Mouse (Mus musculus) erythroblast, embryonic 14.5 days (primary cell): ENCODE data around the gene Efcab9. TPM values are rescaled to one million over a fixed set of nuclear protein-coding genes. Genes with fewer than 3 reads are reported as not detected.

Experiments
- H3K27me3 ChIP-seq: 2 replicates; pipeline ENCODE4 v1.6.1; 2012; ENCODE audit warnings: inconsistent platforms; ENCODE audit not compliant: control insufficient read depth
- H3K36me3 ChIP-seq: 2 replicates; pipeline ENCODE4 v1.6.1; 2012; ENCODE audit warnings: mild to moderate bottlenecking, inconsistent platforms; ENCODE audit not compliant: control insufficient read depth
- H3K4me1 ChIP-seq: 2 replicates; pipeline ENCODE4 v1.6.1; 2012; ENCODE audit warnings: inconsistent platforms; ENCODE audit not compliant: control insufficient read depth
- H3K4me3 ChIP-seq: replicated peaks from 2 replicates; pipeline ENCODE3; 2012; ENCODE audit warnings: moderate library complexity, mild to moderate bottlenecking, inconsistent platforms
- H3K9me3 ChIP-seq: 2 replicates; pipeline ENCODE4 v1.6.1; 2012; ENCODE audit warnings: low read length, inconsistent platforms, mixed read lengths; ENCODE audit not compliant: control insufficient read depth
- GATA1 ChIP-seq: IDR thresholded peaks from 2 replicates; pipeline ENCODE4 v1.6.1; 2012; ENCODE audit warnings: low read length, inconsistent platforms, mixed read lengths
- TAL1 ChIP-seq: IDR thresholded peaks from 3 replicates; pipeline ENCODE4 v1.6.1; 2012; ENCODE audit warnings: low read length, inconsistent platforms, mixed read lengths
- polyA plus RNA-seq: library from polyadenylated mRNA; stranded (reverse); fragments of >175 nt; gene quantifications from 2 replicates; pipeline ENCODE4 v1.2.3, GENCODE M21; 2012

Efcab9 gene
- polyA plus RNA-seq, 1 experiment: not detected

- no peaks in the 10 kb centered on the region for H3K9me3 ChIP-seq
- no peak for TF ChIP-seq GATA1
- TF ChIP-seq TAL1: no peak
- peak overlapping the region; percentile 92 for H3K4me3 ChIP-seq
- H3K36me3 ChIP-seq: peaks cover 43% of the 10 kb centered on the region
- peaks cover 89% of the 10 kb centered on the region for H3K4me1 ChIP-seq
- H3K27me3 ChIP-seq: peaks cover 9% of the 10 kb centered on the region; the same call in 1 of the 2 replicates
These were observed 2.7 kb upstream of the Efcab9 start for GRCm38 (mm10) chr11:32534453-32535075.

- Histone ChIP-seq H3K36me3 (peaks cover 34% of the 10 kb centered on the region), H3K9me3 (no peaks in the 10 kb centered on the region), H3K27me3 (peaks cover 9% of the 10 kb centered on the region; the same call in 1 of the 2 replicates), H3K4me1 (peaks cover 80% of the 10 kb centered on the region), H3K4me3 (peak overlapping the region; percentile 92)
- TF ChIP-seq GATA1: no peak
- 0 out of 3 replicates have a peak, but pooled peaks have one; percentile 14 for TF ChIP-seq TAL1
These were observed 1.8 kb upstream of the Efcab9 start for GRCm38 (mm10) chr11:32533482-32534261.

DNA sequence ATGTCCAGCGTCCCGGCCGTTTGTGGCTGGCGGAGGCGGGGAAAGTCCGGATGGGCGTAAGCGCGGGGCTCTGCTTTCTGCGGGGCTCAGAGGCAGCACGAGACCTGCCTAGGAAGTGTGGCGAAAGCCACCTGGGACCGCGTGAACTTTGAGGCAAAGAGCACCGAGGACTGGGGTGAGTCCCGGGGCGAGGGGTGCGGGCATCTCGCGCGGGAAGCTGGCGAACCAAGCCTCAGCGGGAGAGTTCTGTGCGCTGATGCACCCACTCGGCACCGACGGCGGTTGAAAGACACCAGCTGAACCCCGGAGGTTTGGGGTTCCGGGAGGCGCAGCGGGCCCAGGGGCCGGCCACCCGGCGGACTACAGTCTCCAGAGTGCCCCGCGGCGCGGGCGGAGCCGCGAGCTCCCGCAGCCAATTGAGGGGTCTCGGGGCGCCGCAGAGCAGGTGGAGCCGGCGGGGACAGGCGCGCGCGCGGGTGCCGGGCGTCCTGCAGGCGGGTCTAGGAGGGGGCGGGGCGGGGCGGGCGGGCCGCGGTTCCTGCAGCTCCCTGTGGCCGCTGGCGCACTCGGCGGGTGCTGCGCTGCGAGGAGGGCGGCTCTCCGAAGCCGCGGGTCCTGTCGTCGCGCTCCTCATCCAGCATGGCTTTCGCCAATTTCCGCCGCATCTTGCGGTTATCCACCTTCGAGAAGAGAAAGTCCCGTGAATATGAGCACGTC lies 1.0 kb upstream of the Efcab9 start, which contains the start of gene Stk10:
TSS of gene Stk10 (plus strand) at position 541 of the 717 bp plus-strand sequence.
- peaks cover 73% of the 10 kb centered on the region for H3K4me1 ChIP-seq

GRCm38 (mm10) chr11:32530151-32530550 lies 1.7 kb downstream of the Efcab9 start:
- Histone ChIP-seq H3K27me3 (peaks cover 9% of the 10 kb centered on the region; the same call in 1 of the 2 replicates), H3K36me3 (peaks cover 4% of the 10 kb centered on the region), H3K4me1 (peaks cover 48% of the 10 kb centered on the region), H3K9me3 (no peaks in the 10 kb centered on the region), H3K4me3 (no peak overlapping the region)
- TF ChIP-seq GATA1 (no peak), TAL1 (no peak)

More for the DNA sequence above, 1.0 kb upstream of the Efcab9 start, which contains the start of gene Stk10:
- Histone ChIP-seq H3K4me3 (peak within 1 kb of the TSS; percentile 92), H3K36me3 (peaks cover 28% of the 10 kb centered on the region), H3K9me3 (no peaks in the 10 kb centered on the region), H3K27me3 (peaks cover 9% of the 10 kb centered on the region; the same call in 1 of the 2 replicates)
- TF ChIP-seq GATA1: no peak
- TF ChIP-seq TAL1: no peak

DNA sequence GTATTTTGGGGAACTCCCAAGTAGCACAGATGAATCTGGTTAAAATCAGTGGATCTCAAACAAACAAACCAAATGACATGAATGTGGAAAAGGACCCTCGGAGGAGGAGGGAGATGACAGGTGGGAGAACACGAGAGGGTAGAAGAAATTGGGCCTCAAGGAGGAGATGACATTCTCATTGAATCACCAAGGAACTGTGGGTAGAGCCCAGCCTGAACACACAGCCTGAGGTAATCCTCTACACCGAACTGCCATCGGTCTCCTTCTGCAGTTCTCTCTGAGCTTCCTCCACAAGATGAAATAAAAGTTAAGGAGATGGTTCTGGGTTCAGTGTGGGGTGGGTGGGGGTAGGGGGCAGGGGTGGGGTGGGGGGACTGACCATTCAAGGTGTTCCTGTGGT lies 4.9 kb downstream of the Efcab9 start:
- Histone ChIP-seq H3K27me3 (peaks cover 5% of the 10 kb centered on the region; the same call in 1 of the 2 replicates), H3K36me3 (no peaks in the 10 kb centered on the region; the same call in 1 of the 2 replicates), H3K4me1 (peaks cover 21% of the 10 kb centered on the region), H3K4me3 (no peak overlapping the region), H3K9me3 (no peaks in the 10 kb centered on the region)
- no peak for TF ChIP-seq TAL1
- no peak for TF ChIP-seq GATA1

DNA sequence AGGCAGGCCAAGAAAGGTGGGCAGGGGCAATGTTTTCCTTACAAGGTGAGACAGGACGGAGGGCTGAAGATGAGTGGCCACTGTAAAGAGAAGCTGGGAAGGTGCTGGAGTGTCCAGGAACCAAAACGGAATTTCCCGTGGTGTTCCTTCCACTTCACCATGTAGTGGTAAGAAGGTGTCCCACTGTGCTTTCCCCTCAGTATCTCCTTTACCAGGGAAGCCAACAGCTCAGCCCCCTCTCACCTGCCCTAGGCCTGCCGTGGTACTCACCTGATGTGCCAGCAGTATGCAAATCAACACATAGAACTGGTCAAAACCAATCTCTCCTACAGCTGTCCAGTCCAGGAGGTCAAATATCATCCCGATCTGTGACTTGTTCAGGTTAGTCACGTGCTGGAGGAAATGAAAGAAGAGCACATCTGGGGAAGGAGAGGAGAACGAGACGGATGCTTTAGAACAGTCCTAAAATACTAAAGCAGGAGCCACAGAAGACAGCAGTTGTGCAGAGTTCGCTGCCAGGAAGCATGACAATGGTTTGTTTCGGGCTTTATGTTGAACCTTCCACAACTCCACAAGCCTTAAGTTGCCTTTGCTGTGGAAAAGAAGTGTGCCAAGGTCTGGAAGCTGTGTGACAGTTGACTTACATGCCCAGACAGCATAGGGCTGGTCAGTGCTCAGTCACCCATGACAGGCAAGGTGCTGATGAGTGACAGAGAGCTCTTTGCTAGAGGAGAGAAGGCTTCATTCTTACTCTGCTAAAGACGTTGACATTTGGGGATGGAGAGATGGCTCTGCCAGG lies 7.6 kb downstream of the Efcab9 start:
- no peak overlapping the region for H3K4me3 ChIP-seq
- peaks cover 5% of the 10 kb centered on the region for H3K4me1 ChIP-seq
- H3K27me3 ChIP-seq: no peaks in the 10 kb centered on the region
- no peaks in the 10 kb centered on the region for H3K9me3 ChIP-seq
- H3K36me3 ChIP-seq: peaks cover 2% of the 10 kb centered on the region; the same call in 1 of the 2 replicates
- TF ChIP-seq TAL1 (no peak), GATA1 (no peak)

DNA sequence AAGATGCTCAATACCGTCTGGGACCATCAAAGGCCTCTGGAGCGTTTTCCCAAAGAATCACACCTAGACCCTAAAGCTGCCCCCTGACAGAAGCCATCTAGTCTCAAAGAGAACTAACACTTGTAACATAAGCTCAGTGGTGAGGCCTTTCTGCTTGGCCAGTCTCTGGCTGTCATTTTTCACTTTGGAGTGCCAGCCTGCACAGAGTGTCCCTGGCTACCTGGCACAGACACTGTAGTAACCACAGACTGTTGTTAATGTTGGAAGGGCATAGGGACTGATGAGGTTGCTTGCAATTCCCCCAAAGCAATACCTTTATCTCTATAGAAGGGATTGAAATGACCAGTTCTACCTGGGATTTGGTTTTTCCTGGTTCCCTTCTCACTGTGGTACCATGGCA lies 10.6 kb downstream of the Efcab9 start:
- no peaks in the 10 kb centered on the region for H3K27me3 ChIP-seq
- H3K4me1 ChIP-seq: peaks cover 14% of the 10 kb centered on the region
- H3K36me3 ChIP-seq: peaks cover 9% of the 10 kb centered on the region
- H3K4me3 ChIP-seq: no peak overlapping the region
- TF ChIP-seq TAL1: no peak
- TF ChIP-seq GATA1: no peak
- H3K9me3 ChIP-seq: no peaks in the 10 kb centered on the region

DNA sequence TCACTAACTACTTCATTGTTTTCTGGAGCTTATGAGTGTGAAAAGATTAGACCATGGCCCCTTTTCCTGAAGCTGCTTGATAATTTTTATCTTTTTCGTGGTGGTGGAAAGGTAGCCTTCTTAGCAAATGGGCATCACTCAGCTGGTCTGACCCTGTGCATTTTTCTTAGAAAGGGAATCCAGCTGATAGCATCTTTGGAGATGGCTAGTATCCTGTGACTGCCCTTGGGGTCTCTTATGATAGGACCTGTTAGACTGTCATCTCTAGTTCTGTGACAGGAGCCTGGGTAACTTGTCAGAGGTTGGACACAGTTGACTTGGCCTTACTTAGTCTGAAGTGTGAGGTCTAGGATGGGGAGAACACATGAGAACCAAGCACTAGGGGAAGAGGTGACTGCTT lies 12.5 kb downstream of the Efcab9 start:
- peaks cover 14% of the 10 kb centered on the region for H3K4me1 ChIP-seq
- H3K27me3 ChIP-seq: no peaks in the 10 kb centered on the region
- TF ChIP-seq TAL1 (no peak), GATA1 (no peak)
- no peaks in the 10 kb centered on the region for H3K9me3 ChIP-seq
- peaks cover 14% of the 10 kb centered on the region for H3K36me3 ChIP-seq
- H3K4me3 ChIP-seq: no peak overlapping the region
